Mouse (Mus musculus) MEL (cell line): Measurements from ENCODE around the gene Gm45808. TPM values are rescaled to one million over a fixed set of nuclear protein-coding genes. Genes with fewer than 3 reads are reported as not detected.

Source experiments
- DNase-seq: peaks from one replicate; pipeline ENCODE4 v3.0.0; 2011; ENCODE audit warnings: low read depth, low spot score
- H3K27ac ChIP-seq: 2 replicates; pipeline ENCODE4 v1.5.1; 2012; ENCODE audit warnings: low read depth, mild to moderate bottlenecking, control low read depth, low read length, moderate library complexity; ENCODE audit not compliant: control insufficient read depth
- H3K27me3 ChIP-seq, 2 experiments: fragments of 150-350 bp in 1 of 2; sonication (generic) in 1 of 2; 2 replicates each; pipeline ENCODE4 v1.6.1; 2012; ENCODE audit warnings: low read length in 2 of 2, mild to moderate bottlenecking in 2 of 2, improper control_type of control experiment in 1 of 2, moderate library complexity in 1 of 2; ENCODE audit not compliant: insufficient read depth in 2 of 2, control insufficient read depth in 1 of 2
- H3K36me3 ChIP-seq, 2 experiments: 2 replicates each; pipeline ENCODE4 v1.6.1; 2012 to 2014; ENCODE audit warnings: low read length in 2 of 2, improper control_type of control experiment in 1 of 2, inconsistent platforms in 1 of 2, mild to moderate bottlenecking in 1 of 2; ENCODE audit not compliant: insufficient read depth in 2 of 2, control insufficient read depth in 1 of 2
- H3K4me1 ChIP-seq, 2 experiments: fragments of 150-350 bp in 1 of 2; sonication (generic) in 1 of 2; 2 replicates each; pipeline ENCODE4 v1.6.1; 2012; ENCODE audit warnings: low read length in 2 of 2, improper control_type of control experiment in 1 of 2, mild to moderate bottlenecking in 1 of 2; ENCODE audit not compliant: insufficient read depth in 2 of 2, control insufficient read depth in 1 of 2
- H3K4me3 ChIP-seq, 2 experiments: fragments of 150-350 bp in 1 of 2; sonication (generic) in 1 of 2; 2 replicates each; pipeline ENCODE4 v1.5.1; 2012; ENCODE audit warnings: low read depth in 2 of 2, low read length in 2 of 2, mild to moderate bottlenecking in 2 of 2, moderate library complexity in 2 of 2, control low read depth in 1 of 2, improper control_type of control experiment in 1 of 2; ENCODE audit not compliant: control insufficient read depth in 1 of 2, insufficient read depth in 1 of 2
- H3K79me2 ChIP-seq: 2 replicates; pipeline ENCODE4 v1.6.1; 2012; ENCODE audit warnings: mild to moderate bottlenecking, low read length, moderate library complexity; ENCODE audit not compliant: control insufficient read depth, poor library complexity, insufficient read depth
- H3K9ac ChIP-seq: 2 replicates; pipeline ENCODE4 v1.6.1; 2012; ENCODE audit warnings: low read depth, mild to moderate bottlenecking, control low read depth, low read length, moderate library complexity; ENCODE audit not compliant: control insufficient read depth, poor library complexity, severe bottlenecking
- H3K9me3 ChIP-seq: fragments of 150-350 bp; sonication (generic); replicated peaks from 2 replicates; pipeline ENCODE4 v1.6.1; 2012; ENCODE audit warnings: mild to moderate bottlenecking, low read length, improper control_type of control experiment, moderate library complexity; ENCODE audit not compliant: insufficient read depth
- BHLHE40 ChIP-seq: IDR thresholded peaks from 2 replicates; pipeline ENCODE4 v1.6.1; 2012; ENCODE audit warnings: low read depth, mild to moderate bottlenecking, inconsistent platforms, low read length, improper control_type of control experiment, borderline replicate concordance
- CTCF ChIP-seq, 3 experiments: IDR thresholded peaks in 2 of 3; conservative IDR thresholded peaks in 1 of 3; 2 replicates each; pipeline ENCODE4 v1.5.1; 2011 to 2012; ENCODE audit warnings: low read length in 3 of 3, low read depth in 2 of 3, mild to moderate bottlenecking in 2 of 3, improper control_type of control experiment in 1 of 3, inconsistent platforms in 1 of 3, mixed read lengths in 1 of 3, moderate library complexity in 1 of 3; ENCODE audit not compliant: control insufficient read depth in 1 of 3, insufficient read depth in 1 of 3, poor library complexity in 1 of 3, severe bottlenecking in 1 of 3
- E2F4 ChIP-seq: IDR thresholded peaks from 2 replicates; pipeline ENCODE4 v1.6.1; 2011; ENCODE audit warnings: low read depth, low read length, improper control_type of control experiment, borderline replicate concordance
- GATA1 ChIP-seq: IDR thresholded peaks from 2 replicates; pipeline ENCODE4 v1.6.1; 2011; ENCODE audit warnings: low read depth, low read length, improper control_type of control experiment
- HCFC1 ChIP-seq: IDR thresholded peaks from 2 replicates; pipeline ENCODE4 v1.6.1; 2012; ENCODE audit warnings: low read depth, mild to moderate bottlenecking, inconsistent platforms, low read length, improper control_type of control experiment, moderate library complexity
- JUND ChIP-seq: IDR thresholded peaks from 2 replicates; pipeline ENCODE4 v1.6.1; 2011; ENCODE audit warnings: low read depth, mild to moderate bottlenecking, improper control_type of control experiment, low read length
- MAFK ChIP-seq: IDR thresholded peaks from 2 replicates; pipeline ENCODE4 v1.6.1; 2011; ENCODE audit warnings: low read depth, mild to moderate bottlenecking, low read length, improper control_type of control experiment, borderline replicate concordance
- MAZ ChIP-seq: IDR thresholded peaks from 2 replicates; pipeline ENCODE4 v1.6.1; 2012; ENCODE audit warnings: low read depth, mild to moderate bottlenecking, inconsistent platforms, low read length, improper control_type of control experiment
- MYB ChIP-seq: IDR thresholded peaks from 2 replicates; pipeline ENCODE4 v1.6.1; 2011; ENCODE audit warnings: mild to moderate bottlenecking, low read depth, low read length, improper control_type of control experiment
- NRF1 ChIP-seq: IDR thresholded peaks from 2 replicates; pipeline ENCODE4 v1.6.1; 2014; ENCODE audit warnings: low read depth, mild to moderate bottlenecking, inconsistent platforms, low read length, improper control_type of control experiment, moderate library complexity; ENCODE audit not compliant: poor library complexity, insufficient read depth, severe bottlenecking
- POLR2A ChIP-seq, 2 experiments: IDR thresholded peaks; 2 replicates each; pipeline ENCODE4 v1.6.1; 2011 to 2012; ENCODE audit warnings: low read length in 2 of 2, mild to moderate bottlenecking in 2 of 2, control low read depth in 1 of 2, improper control_type of control experiment in 1 of 2, low read depth in 1 of 2, moderate library complexity in 1 of 2; ENCODE audit not compliant: control insufficient read depth in 1 of 2, insufficient read depth in 1 of 2, poor library complexity in 1 of 2
- POLR2AphosphoS2 ChIP-seq: IDR thresholded peaks from 2 replicates; pipeline ENCODE4 v1.6.1; 2011; ENCODE audit warnings: low read length, improper control_type of control experiment
- RCOR1 ChIP-seq: IDR thresholded peaks from 2 replicates; pipeline ENCODE4 v1.6.1; 2012; ENCODE audit warnings: low read depth, mild to moderate bottlenecking, inconsistent platforms, low read length, improper control_type of control experiment
- SIN3A ChIP-seq: IDR thresholded peaks from 2 replicates; pipeline ENCODE4 v1.6.1; 2012; ENCODE audit warnings: low read length, improper control_type of control experiment, inconsistent platforms
- SMC3 ChIP-seq: IDR thresholded peaks from 2 replicates; pipeline ENCODE4 v1.6.1; 2011; ENCODE audit warnings: low read depth, low read length, improper control_type of control experiment
- TBP ChIP-seq: IDR thresholded peaks from 2 replicates; pipeline ENCODE4 v1.8.0; 2011; ENCODE audit warnings: low read depth, low read length, improper control_type of control experiment
- ZNF384 ChIP-seq: IDR thresholded peaks from 2 replicates; pipeline ENCODE4 v1.6.1; 2012; ENCODE audit warnings: low read depth, mild to moderate bottlenecking, inconsistent platforms, low read length, improper control_type of control experiment
- polyA plus RNA-seq, 2 experiments: library from polyadenylated mRNA; stranded (reverse) in 1 of 2; unstranded in 1 of 2; fragments of >175 nt in 1 of 2; fragments of >200 nt in 1 of 2; gene quantifications; 2 replicates each; pipeline versions ENCODE4 v1.2.1 to v1.2.4; 2012; ENCODE audit warnings: low replicate concordance in 2 of 2, low read depth in 1 of 2; ENCODE audit not compliant: insufficient read length in 2 of 2, insufficient read depth in 1 of 2, missing spikeins in 1 of 2
- total RNA-seq: library from RNA; depleted of rRNA; stranded (reverse); fragments of 300-350 nt; gene quantifications from 2 replicates; pipeline ENCODE4 v1.2.3, GENCODE M21; 2012

The Gm45808 gene
- total and polyA plus RNA-seq, 3 experiments = not detected

- H3K4me1 ChIP-seq = peaks cover 6 to 22% of the 10 kb centered on the region in 2 experiments; a peak in 3 of 4 replicates
- H3K27me3 ChIP-seq = no peaks in the 10 kb centered on the region
- no peak overlapping the region for H3K9ac ChIP-seq
- TF ChIP-seq MYB = no peak
- TF ChIP-seq SMC3 = no peak
- no peak for TF ChIP-seq MAZ
- TF ChIP-seq POLR2AphosphoS2 = no peak
- TF ChIP-seq E2F4 = no peak
- no peak for TF ChIP-seq POLR2A (IDR thresholded peaks at IDR 0.05; ENCODE audit: control insufficient read depth in 1 of 2, insufficient read depth in 1 of 2, low read depth in 1 of 2, low read length in 2 of 2, poor library complexity in 1 of 2)
- no peak overlapping the region for H3K4me3 ChIP-seq
- no peaks in the 10 kb centered on the region for H3K9me3 ChIP-seq
- peaks cover 8 to 20% of the 10 kb centered on the region in 2 experiments for H3K36me3 ChIP-seq
- DNase-seq = no peak
- peaks cover 22% of the 10 kb centered on the region for H3K79me2 ChIP-seq
- H3K27ac ChIP-seq = no peak overlapping the region
Measured at GRCm38 (mm10) chr7:45455932-45456696, 30.5 kb downstream of the Gm45808 start.

DNA sequence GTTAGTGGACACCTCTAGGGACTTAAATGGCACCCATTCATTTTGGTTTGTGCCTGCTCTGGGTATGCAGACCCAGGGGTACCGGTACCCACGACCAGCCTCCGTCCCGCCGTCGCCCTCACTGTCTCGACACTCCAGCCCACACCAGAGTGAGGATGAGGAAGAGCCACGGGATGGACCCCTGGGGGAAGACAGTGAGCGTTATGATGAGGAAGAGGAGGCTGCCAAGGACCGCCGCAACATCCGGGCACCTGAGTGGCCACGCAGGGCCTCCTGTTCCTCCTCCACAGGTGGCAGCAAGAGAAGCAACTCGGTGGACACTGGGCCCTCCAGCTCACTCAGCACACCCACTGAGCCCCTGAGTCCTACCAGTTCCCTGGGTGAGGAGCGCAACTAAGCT is 31.6 kb downstream of the Gm45808 start:
- H3K27ac ChIP-seq = no peak overlapping the region
- TF ChIP-seq NRF1 (no peak), MAFK (no peak), TBP (no peak), CTCF (IDR thresholded peaks at IDR 0.05 in 2 of 3, conservative IDR thresholded peaks at IDR 0.05 in 1 of 3; ENCODE audit: control insufficient read depth in 1 of 3, insufficient read depth in 1 of 3, low read depth in 2 of 3, low read length in 3 of 3, poor library complexity in 1 of 3, severe bottlenecking in 1 of 3) (no peak), ZNF384 (no peak), POLR2A (IDR thresholded peaks at IDR 0.05; ENCODE audit: control insufficient read depth in 1 of 2, insufficient read depth in 1 of 2, low read depth in 1 of 2, low read length in 2 of 2, poor library complexity in 1 of 2) (no peak), JUND (no peak), SMC3 (no peak), SIN3A (no peak), HCFC1 (no peak), BHLHE40 (no peak), RCOR1 (no peak), GATA1 (no peak)
- peaks cover 8 to 10% of the 10 kb centered on the region in 2 experiments for H3K36me3 ChIP-seq

More for the DNA sequence above, 31.6 kb downstream of the Gm45808 start:
- Histone ChIP-seq H3K4me1 (peaks cover 0 to 13% of the 10 kb centered on the region in 2 experiments; a peak in 3 of 4 replicates), H3K79me2 (peaks cover 19% of the 10 kb centered on the region), H3K9me3 (no peaks in the 10 kb centered on the region), H3K27me3 (no peaks in the 10 kb centered on the region), H3K9ac (no peak overlapping the region), H3K4me3 (no peak overlapping the region)
- DNase-seq = no peak
